Mouse (Mus musculus): Measurements from ENCODE around the gene Mxra8.

- TF ChIP-seq CHD2 (IDR thresholded peaks at IDR 0.05; ENCODE audit: low read depth, low read length) (no peak), ZC3H11A (IDR thresholded peaks at IDR 0.05; ENCODE audit: borderline replicate concordance, low read depth, low read length) (no peak), MAFK (IDR thresholded peaks at IDR 0.05; ENCODE audit: insufficient read depth, low read depth, low read length) (no peak)
Observed at GRCm38 (mm10) chr4:155817533-155817932, 21.9 kb upstream of the Mxra8 start.
